Mouse (Mus musculus) E14TG2a.4 (cell line): Measurements from ENCODE around the gene Nsun2.
A peak's percentile ranks its signal among the peaks of the same experiment; 100 is the strongest.

ENCODE experiments used
- H3K27me3 ChIP-seq: 2 replicates; pipeline ENCODE4 v1.6.1; 2014; ENCODE audit warnings: low read length, control low read depth; ENCODE audit not compliant: insufficient read depth
- H3K36me3 ChIP-seq: 2 replicates; pipeline ENCODE4 v1.6.1; 2014; ENCODE audit warnings: low read length, control low read depth; ENCODE audit not compliant: insufficient read depth
- H3K4me1 ChIP-seq: replicated peaks from 2 replicates; pipeline ENCODE4 v1.6.1; 2014; ENCODE audit warnings: low read depth, low read length, control low read depth
- H3K4me3 ChIP-seq: replicated peaks from 2 replicates; pipeline ENCODE4 v1.5.1; 2014; ENCODE audit warnings: mild to moderate bottlenecking, low read length
- H3K9me3 ChIP-seq: 2 replicates; pipeline ENCODE4 v1.6.1; 2014; ENCODE audit warnings: low read length, control low read depth
- CTCF ChIP-seq: conservative IDR thresholded peaks from 2 replicates; pipeline ENCODE4 v1.5.1; 2014; ENCODE audit warnings: low read length
- NANOG ChIP-seq: IDR thresholded peaks from 2 replicates; pipeline ENCODE4 v1.6.1; 2014; ENCODE audit warnings: borderline replicate concordance, low read length, mixed read lengths
- POU5F1 ChIP-seq: IDR thresholded peaks from 2 replicates; pipeline ENCODE4 v1.6.1; 2014; ENCODE audit warnings: low read length, borderline replicate concordance

The Nsun2 gene

GRCm38 (mm10) chr13:69533405-69534333 is at the start of gene Nsun2:
TSS of gene Nsun2 (plus strand) at chr13:69533746.
- no peaks in the 10 kb centered on the region for H3K27me3 ChIP-seq
- H3K9me3 ChIP-seq: no peaks in the 10 kb centered on the region
- H3K4me1 ChIP-seq: peaks cover 62% of the 10 kb centered on the region
- peaks cover 33% of the 10 kb centered on the region for H3K36me3 ChIP-seq
- H3K4me3 ChIP-seq: peak within 1 kb of the TSS; percentile 90
- TF ChIP-seq CTCF (no peak), NANOG (no peak), POU5F1 (no peak)

GRCm38 (mm10) chr13:69485326-69485725 is 48.2 kb upstream of the Nsun2 start:
- Histone ChIP-seq H3K4me1 (peaks cover 27% of the 10 kb centered on the region), H3K27me3 (peaks cover 69% of the 10 kb centered on the region), H3K9me3 (no peaks in the 10 kb centered on the region), H3K4me3 (no peak overlapping the region), H3K36me3 (no peaks in the 10 kb centered on the region)
- TF ChIP-seq CTCF (peak; percentile 32), NANOG (no peak), POU5F1 (no peak)

- Histone ChIP-seq H3K4me3 (no peak overlapping the region), H3K9me3 (no peaks in the 10 kb centered on the region), H3K4me1 (peaks cover 25% of the 10 kb centered on the region), H3K36me3 (no peaks in the 10 kb centered on the region), H3K27me3 (peaks cover 66% of the 10 kb centered on the region)
- TF ChIP-seq NANOG: no peak
- no peak for TF ChIP-seq CTCF
- no peak for TF ChIP-seq POU5F1
These were observed 47.7 kb upstream of the Nsun2 start for GRCm38 (mm10) chr13:69485833-69486232.

GRCm38 (mm10) chr13:69487108-69487507 is 46.4 kb upstream of the Nsun2 start:
- Histone ChIP-seq H3K36me3 (no peaks in the 10 kb centered on the region), H3K4me1 (peaks cover 14% of the 10 kb centered on the region), H3K27me3 (peaks cover 57% of the 10 kb centered on the region), H3K4me3 (no peak overlapping the region), H3K9me3 (no peaks in the 10 kb centered on the region)
- TF ChIP-seq POU5F1 (no peak), CTCF (no peak), NANOG (no peak)

- no peak for TF ChIP-seq NANOG
- no peak for TF ChIP-seq CTCF
- TF ChIP-seq POU5F1: no peak
- Histone ChIP-seq H3K4me3 (0 out of 2 replicates have a peak overlapping the region, but pooled peaks have one; percentile 7), H3K9me3 (no peaks in the 10 kb centered on the region), H3K27me3 (peaks cover 56% of the 10 kb centered on the region), H3K4me1 (peaks cover 13% of the 10 kb centered on the region), H3K36me3 (no peaks in the 10 kb centered on the region)
These were observed 45.8 kb upstream of the Nsun2 start for GRCm38 (mm10) chr13:69487611-69488275.

- Histone ChIP-seq H3K27me3 (peaks cover 47% of the 10 kb centered on the region), H3K36me3 (no peaks in the 10 kb centered on the region), H3K9me3 (no peaks in the 10 kb centered on the region), H3K4me1 (peaks cover 19% of the 10 kb centered on the region), H3K4me3 (0 out of 2 replicates have a peak overlapping the region, but pooled peaks have one; percentile 5)
- TF ChIP-seq CTCF (no peak), NANOG (no peak), POU5F1 (no peak)
These were observed 44.8 kb upstream of the Nsun2 start for GRCm38 (mm10) chr13:69488565-69489255.

- no peaks in the 10 kb centered on the region for H3K9me3 ChIP-seq
- no peaks in the 10 kb centered on the region for H3K36me3 ChIP-seq
- TF ChIP-seq CTCF (no peak), POU5F1 (no peak), NANOG (no peak)
- peaks cover 25% of the 10 kb centered on the region for H3K4me1 ChIP-seq
- no peak overlapping the region for H3K4me3 ChIP-seq
- H3K27me3 ChIP-seq: peaks cover 39% of the 10 kb centered on the region
These were observed 43.8 kb upstream of the Nsun2 start for GRCm38 (mm10) chr13:69489777-69490176.

- TF ChIP-seq POU5F1: no peak
- TF ChIP-seq CTCF: peak; percentile 83
- Histone ChIP-seq H3K36me3 (peaks cover 17% of the 10 kb centered on the region), H3K27me3 (peaks cover 18% of the 10 kb centered on the region), H3K4me3 (no peak overlapping the region), H3K4me1 (peaks cover 21% of the 10 kb centered on the region), H3K9me3 (no peaks in the 10 kb centered on the region)
These were observed 40.6 kb upstream of the Nsun2 start for GRCm38 (mm10) chr13:69492876-69493463.
